Mouse (Mus musculus): Measurements from ENCODE around the gene Slamf9. TPM values are rescaled to one million over a fixed set of nuclear protein-coding genes. Genes with fewer than 3 reads are reported as not detected.

Slamf9 gene
- polyA plus RNA-seq, 1 experiment from 2014 or later: 0.32 TPM

GRCm38 (mm10) chr1:172512962-172513361 lies 37.8 kb downstream of the Slamf9 start:
- ATAC-seq (ENCODE audit: insufficient read depth): peak; percentile 17; the same call in 1 of the 2 replicates
- Histone ChIP-seq H3K27ac (ENCODE audit: low read depth) (peak overlapping the region; percentile 60), H3K9me3 (ENCODE audit: low read depth, low read length) (peaks cover 6% of the 10 kb centered on the region; the same call in 1 of the 2 replicates), H3K4me1 (ENCODE audit: insufficient read depth) (peaks cover 23% of the 10 kb centered on the region), H3K36me3 (ENCODE audit: insufficient read depth) (peaks cover 13% of the 10 kb centered on the region), H3K4me2 (peak overlapping the region; percentile 41), H3K9ac (no peak overlapping the region; the same call in 1 of the 2 replicates), H3K4me3 (ENCODE audit: low read depth, low read length) (no peak overlapping the region), H3K27me3 (ENCODE audit: insufficient read depth, low read length) (no peaks in the 10 kb centered on the region)
- WGBS: 18% methylated on average over 13 of the region's 13 CpGs
- peak; percentile 27 for TF ChIP-seq CTCF (IDR thresholded peaks at IDR 0.05; ENCODE audit: low read depth)
- DNase-seq: peak; percentile 79

- WGBS: 43% methylated on average over 17 of the region's 17 CpGs
- Histone ChIP-seq H3K9ac (no peak overlapping the region), H3K4me2 (peak overlapping the region; percentile 41), H3K27ac (ENCODE audit: low read depth) (peak overlapping the region; percentile 60), H3K4me1 (ENCODE audit: insufficient read depth) (peaks cover 23% of the 10 kb centered on the region), H3K9me3 (ENCODE audit: low read depth, low read length) (peaks cover 6% of the 10 kb centered on the region; the same call in 1 of the 2 replicates), H3K4me3 (ENCODE audit: low read depth, low read length) (no peak overlapping the region), H3K36me3 (ENCODE audit: insufficient read depth) (peaks cover 6% of the 10 kb centered on the region; the same call in 1 of the 2 replicates), H3K27me3 (ENCODE audit: insufficient read depth, low read length) (no peaks in the 10 kb centered on the region)
- DNase-seq (peak; percentile 74), ATAC-seq (ENCODE audit: insufficient read depth) (peak; percentile 72; the same call in 1 of the 2 replicates)
- no peak for TF ChIP-seq CTCF (IDR thresholded peaks at IDR 0.05; ENCODE audit: low read depth)
Measured at GRCm38 (mm10) chr1:172513525-172514212, 38.5 kb downstream of the Slamf9 start.

GRCm38 (mm10) chr1:172514213-172514529 lies 39.0 kb downstream of the Slamf9 start:
- Histone ChIP-seq H3K4me2 (no peak overlapping the region), H3K9me3 (ENCODE audit: low read depth, low read length) (peaks cover 6% of the 10 kb centered on the region; the same call in 1 of the 2 replicates), H3K9ac (no peak overlapping the region), H3K4me1 (ENCODE audit: insufficient read depth) (peaks cover 23% of the 10 kb centered on the region), H3K27ac (ENCODE audit: low read depth) (peak overlapping the region; percentile 60), H3K36me3 (ENCODE audit: insufficient read depth) (peaks cover 1% of the 10 kb centered on the region; the same call in 1 of the 2 replicates), H3K4me3 (ENCODE audit: low read depth, low read length) (no peak overlapping the region), H3K27me3 (ENCODE audit: insufficient read depth, low read length) (no peaks in the 10 kb centered on the region)
- TF ChIP-seq CTCF (IDR thresholded peaks at IDR 0.05; ENCODE audit: low read depth): no peak
- DNase-seq: no peak
- 59% methylated on average over 4 of the region's 4 CpGs for WGBS
- ATAC-seq (ENCODE audit: insufficient read depth): no peak

- H3K4me3 ChIP-seq (ENCODE audit: low read depth, low read length): no peak overlapping the region
- peak overlapping the region; percentile 60 for H3K27ac ChIP-seq (ENCODE audit: low read depth)
- H3K36me3 ChIP-seq (ENCODE audit: insufficient read depth): no peaks in the 10 kb centered on the region
- DNase-seq: no peak
- 66% methylated on average over 7 of the region's 7 CpGs for WGBS
- peaks cover 25% of the 10 kb centered on the region for H3K4me1 ChIP-seq (ENCODE audit: insufficient read depth)
- TF ChIP-seq CTCF (IDR thresholded peaks at IDR 0.05; ENCODE audit: low read depth): no peak
- ATAC-seq (ENCODE audit: insufficient read depth): no peak
- no peak overlapping the region for H3K4me2 ChIP-seq
- no peaks in the 10 kb centered on the region for H3K27me3 ChIP-seq (ENCODE audit: insufficient read depth, low read length)
- peaks cover 6% of the 10 kb centered on the region; the same call in 1 of the 2 replicates for H3K9me3 ChIP-seq (ENCODE audit: low read depth, low read length)
- H3K9ac ChIP-seq: no peak overlapping the region
Measured at GRCm38 (mm10) chr1:172514551-172515268, 39.6 kb downstream of the Slamf9 start.

GRCm38 (mm10) chr1:172515396-172515795 lies 40.2 kb downstream of the Slamf9 start:
- Histone ChIP-seq H3K27ac (ENCODE audit: low read depth) (no peak overlapping the region), H3K9ac (no peak overlapping the region), H3K27me3 (ENCODE audit: insufficient read depth, low read length) (no peaks in the 10 kb centered on the region), H3K4me1 (ENCODE audit: insufficient read depth) (peaks cover 32% of the 10 kb centered on the region), H3K4me2 (no peak overlapping the region), H3K4me3 (ENCODE audit: low read depth, low read length) (no peak overlapping the region), H3K9me3 (ENCODE audit: low read depth, low read length) (peaks cover 6% of the 10 kb centered on the region; the same call in 1 of the 2 replicates), H3K36me3 (ENCODE audit: insufficient read depth) (no peaks in the 10 kb centered on the region)
- DNase-seq: no peak
- 53% methylated on average over 1 of the region's 1 CpGs for WGBS
- TF ChIP-seq CTCF (IDR thresholded peaks at IDR 0.05; ENCODE audit: low read depth): no peak
- no peak for ATAC-seq (ENCODE audit: insufficient read depth)

GRCm38 (mm10) chr1:172518013-172518412 lies 42.9 kb downstream of the Slamf9 start:
- no peak for ATAC-seq (ENCODE audit: insufficient read depth)
- WGBS: 75% methylated on average over 4 of the region's 4 CpGs
- DNase-seq: no peak
- Histone ChIP-seq H3K9ac (no peak overlapping the region), H3K4me1 (ENCODE audit: insufficient read depth) (peaks cover 33% of the 10 kb centered on the region), H3K4me2 (no peak overlapping the region), H3K27ac (ENCODE audit: low read depth) (no peak overlapping the region), H3K27me3 (ENCODE audit: insufficient read depth, low read length) (no peaks in the 10 kb centered on the region), H3K9me3 (ENCODE audit: low read depth, low read length) (peaks cover 6% of the 10 kb centered on the region; the same call in 1 of the 2 replicates), H3K4me3 (ENCODE audit: low read depth, low read length) (no peak overlapping the region), H3K36me3 (ENCODE audit: insufficient read depth) (no peaks in the 10 kb centered on the region)
- TF ChIP-seq CTCF (IDR thresholded peaks at IDR 0.05; ENCODE audit: low read depth): peak; percentile 63

- H3K4me1 ChIP-seq (ENCODE audit: insufficient read depth): peaks cover 20% of the 10 kb centered on the region
- H3K27ac ChIP-seq (ENCODE audit: low read depth): no peak overlapping the region; the same call in 1 of the 2 replicates
Measured at GRCm38 (mm10) chr1:172519644-172520043, 44.5 kb downstream of the Slamf9 start.

More at GRCm38 (mm10) chr1:172519644-172520043, 44.5 kb downstream of the Slamf9 start:
- Histone ChIP-seq H3K4me2 (no peak overlapping the region), H3K4me3 (ENCODE audit: low read depth, low read length) (no peak overlapping the region), H3K9me3 (ENCODE audit: low read depth, low read length) (peaks cover 6% of the 10 kb centered on the region; the same call in 1 of the 2 replicates), H3K27me3 (ENCODE audit: insufficient read depth, low read length) (no peaks in the 10 kb centered on the region), H3K36me3 (ENCODE audit: insufficient read depth) (no peaks in the 10 kb centered on the region), H3K9ac (no peak overlapping the region)
- 56% methylated on average over 6 of the region's 6 CpGs for WGBS
- TF ChIP-seq CTCF (IDR thresholded peaks at IDR 0.05; ENCODE audit: low read depth): no peak
- DNase-seq (no peak), ATAC-seq (ENCODE audit: insufficient read depth) (no peak)
